Mouse (Mus musculus) CH12.LX (cell line): ENCODE data around the gene C1ql1. TPM values are rescaled to one million over a fixed set of nuclear protein-coding genes. Genes with fewer than 3 reads are reported as not detected.

Source experiments
- DNase-seq: peaks from one replicate; pipeline ENCODE4 v3.0.0-alpha.2; 2013; ENCODE audit errors: extremely low read depth
- H3K27ac ChIP-seq: 2 replicates; pipeline ENCODE4 v1.5.1; 2012; ENCODE audit warnings: low read depth, mild to moderate bottlenecking, control low read depth, moderate library complexity; ENCODE audit not compliant: insufficient read depth
- H3K27me3 ChIP-seq: replicated peaks from 2 replicates; pipeline ENCODE3; 2012; ENCODE audit warnings: inconsistent platforms
- H3K36me3 ChIP-seq, 2 experiments: replicated peaks in 1 of 2; 2 replicates each; pipeline versions ENCODE3 to v1.6.1; 2012; ENCODE audit warnings: inconsistent platforms in 1 of 2, low read length in 1 of 2, mild to moderate bottlenecking in 1 of 2, mixed read lengths in 1 of 2, moderate library complexity in 1 of 2; ENCODE audit not compliant: control insufficient read depth in 1 of 2, insufficient read depth in 1 of 2
- H3K4me1 ChIP-seq, 2 experiments: 2 replicates each; pipeline ENCODE4 v1.6.1; 2012; ENCODE audit warnings: inconsistent platforms in 1 of 2, moderate library complexity in 1 of 2; ENCODE audit not compliant: insufficient read depth in 2 of 2, control insufficient read depth in 1 of 2
- H3K4me2 ChIP-seq: 2 replicates; pipeline ENCODE4 v1.6.1; 2012; ENCODE audit warnings: low read depth, mild to moderate bottlenecking, control low read depth; ENCODE audit not compliant: poor library complexity, insufficient read depth, severe bottlenecking
- H3K4me3 ChIP-seq, 3 experiments: fragments of 150-350 bp in 1 of 3; sonication (generic) in 1 of 3; replicated peaks in 1 of 3; 2 replicates each; pipeline versions ENCODE3 to v1.5.1; 2011 to 2012; ENCODE audit warnings: low read depth in 2 of 3, low read length in 2 of 3, mild to moderate bottlenecking in 2 of 3, moderate library complexity in 2 of 3, control low read depth in 1 of 3, improper control_type of control experiment in 1 of 3, inconsistent platforms in 1 of 3, mixed read lengths in 1 of 3; ENCODE audit not compliant: poor library complexity in 1 of 3
- H3K79me2 ChIP-seq: replicated peaks from 2 replicates; pipeline ENCODE4 v1.6.1; 2012; ENCODE audit warnings: mild to moderate bottlenecking, moderate library complexity; ENCODE audit not compliant: control insufficient read depth, poor library complexity, insufficient read depth, severe bottlenecking; ENCODE audit errors: extremely low read depth
- H3K9ac ChIP-seq: 2 replicates; pipeline ENCODE4 v1.6.1; 2012; ENCODE audit warnings: low read depth, mild to moderate bottlenecking, control low read depth, moderate library complexity; ENCODE audit not compliant: insufficient read depth
- H3K9me3 ChIP-seq: replicated peaks from 2 replicates; pipeline ENCODE3; 2012; ENCODE audit warnings: low read length, inconsistent platforms, mixed read lengths
- BHLHE40 ChIP-seq: IDR thresholded peaks from 2 replicates; pipeline ENCODE4 v1.6.1; 2011; ENCODE audit warnings: mild to moderate bottlenecking, low read depth, low read length, improper control_type of control experiment
- CHD1 ChIP-seq: IDR thresholded peaks from 2 replicates; pipeline ENCODE4 v1.6.1; 2012; ENCODE audit warnings: low read depth, low read length, improper control_type of control experiment, inconsistent platforms
- CTCF ChIP-seq, 2 experiments: IDR thresholded peaks in 1 of 2; conservative IDR thresholded peaks in 1 of 2; 2 replicates each; pipeline ENCODE4 v1.5.1; 2011 to 2012; ENCODE audit warnings: low read depth in 2 of 2, low read length in 2 of 2, improper control_type of control experiment in 1 of 2, inconsistent platforms in 1 of 2, mild to moderate bottlenecking in 1 of 2, moderate library complexity in 1 of 2
- IRF4 ChIP-seq: IDR thresholded peaks from 2 replicates; pipeline ENCODE4 v1.6.1; 2014; ENCODE audit warnings: low read depth, mild to moderate bottlenecking, inconsistent platforms, low read length, improper control_type of control experiment
- MYC ChIP-seq: IDR thresholded peaks from 2 replicates; pipeline ENCODE4 v1.6.1; 2011; ENCODE audit warnings: low read depth, mild to moderate bottlenecking, improper control_type of control experiment, low read length
- NELFE ChIP-seq: IDR thresholded peaks from 2 replicates; pipeline ENCODE4 v1.6.1; 2011; ENCODE audit warnings: low read depth, low read length, improper control_type of control experiment
- POLR2A ChIP-seq: IDR thresholded peaks from 2 replicates; pipeline ENCODE4 v1.6.1; 2011; ENCODE audit warnings: low read depth, mild to moderate bottlenecking, improper control_type of control experiment, low read length
- POLR2AphosphoS2 ChIP-seq: IDR thresholded peaks from 2 replicates; pipeline ENCODE4 v1.6.1; 2011; ENCODE audit warnings: low read depth, low read length, improper control_type of control experiment
- TBP ChIP-seq: conservative IDR thresholded peaks from 2 replicates; pipeline ENCODE4 v1.6.1; 2011; ENCODE audit warnings: low read depth, low read length, improper control_type of control experiment
- UBTF ChIP-seq: IDR thresholded peaks from 2 replicates; pipeline ENCODE4 v1.6.1; 2012; ENCODE audit warnings: low read depth, mild to moderate bottlenecking, inconsistent platforms, low read length, improper control_type of control experiment, moderate library complexity
- USF1 ChIP-seq: IDR thresholded peaks from 2 replicates; pipeline ENCODE4 v1.6.1; 2014; ENCODE audit warnings: low read depth, mild to moderate bottlenecking, inconsistent platforms, low read length, improper control_type of control experiment
- ZKSCAN1 ChIP-seq: IDR thresholded peaks from 2 replicates; pipeline ENCODE4 v1.6.1; 2012; ENCODE audit warnings: low read depth, inconsistent platforms, low read length, improper control_type of control experiment, borderline replicate concordance
- ZMIZ1 ChIP-seq: IDR thresholded peaks from 2 replicates; pipeline ENCODE4 v1.6.1; 2012; ENCODE audit warnings: low read depth, mild to moderate bottlenecking, inconsistent platforms, low read length, improper control_type of control experiment
- ZNF384 ChIP-seq: IDR thresholded peaks from 2 replicates; pipeline ENCODE4 v1.6.1; 2012; ENCODE audit warnings: low read depth, low read length, improper control_type of control experiment, inconsistent platforms
- dilution Hi-C: fragments of 300-500 bp; cut with MboI; formaldehyde crosslinking; loops from 2 replicates; pipeline ENCODE4 v1.14.3; 2020; ENCODE audit warnings: low sequenced_read_pairs; ENCODE audit not compliant: extremely low pct_unique_long_range_greater_than_20kb, extremely low pct_ligation_motif_present
- in situ Hi-C: fragments of 300-500 bp; cut with MboI; formaldehyde crosslinking; loops from 3 replicates; pipeline ENCODE4 v1.14.3; 2019; ENCODE audit warnings: low sequenced_read_pairs, low pct_ligation_motif_present, low pct_unique_long_range_greater_than_20kb, mixed read lengths
- polyA plus RNA-seq: library from polyadenylated mRNA; unstranded; fragments of >175 nt; gene quantifications from 2 replicates; pipeline ENCODE4 v1.2.1, GENCODE M21; 2012; ENCODE audit warnings: low read depth; ENCODE audit not compliant: insufficient read length
- total RNA-seq, 2 experiments: library from RNA; depleted of rRNA; stranded (reverse); fragments of 300-350 nt in 1 of 2; fragments of >200 nt in 1 of 2; gene quantifications; 2 replicates each; pipeline ENCODE4 v1.2.3; 2012 to 2014

The C1ql1 gene
- total and polyA plus RNA-seq, 3 experiments, result not detected

DNA sequence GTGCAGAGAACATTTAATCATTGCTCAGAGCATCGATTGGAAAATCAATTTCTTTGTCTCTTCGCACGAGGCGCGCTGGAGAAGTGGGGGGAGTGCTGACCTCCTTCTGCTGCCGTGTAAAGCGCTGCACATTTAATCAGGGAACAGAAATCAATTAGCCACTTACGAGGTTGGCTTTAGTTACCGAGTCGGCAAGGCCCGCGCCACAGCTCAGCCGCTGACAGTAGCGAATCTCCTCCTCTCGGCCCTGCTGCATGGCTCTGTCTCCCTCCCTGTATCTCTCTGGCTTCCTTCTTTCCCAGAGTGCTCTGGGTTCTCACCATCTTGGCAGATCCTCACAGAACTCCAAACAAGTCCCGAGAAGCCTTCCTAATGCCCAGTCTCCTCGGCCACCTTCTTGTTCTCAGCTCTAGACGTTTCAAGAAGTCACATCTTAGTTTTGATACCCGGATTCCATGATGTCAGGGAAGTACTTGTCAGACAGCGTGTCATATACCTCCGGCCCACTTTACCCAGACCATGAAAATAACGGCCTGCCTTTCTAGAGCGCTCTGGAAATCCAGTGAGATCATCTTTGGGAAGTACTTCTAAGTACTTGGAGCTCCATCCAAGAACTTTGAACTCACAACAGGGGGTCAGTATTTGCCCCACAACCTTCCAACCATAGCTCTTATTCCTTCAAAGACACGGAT is 17.5 kb upstream of the C1ql1 start:
- Histone ChIP-seq H3K9me3 (no peaks in the 10 kb centered on the region), H3K9ac (no peak overlapping the region), H3K36me3 (no peaks in the 10 kb centered on the region), H3K4me3 (no peak overlapping the region), H3K4me2 (no peak overlapping the region), H3K4me1 (no peaks in the 10 kb centered on the region), H3K27ac (no peak overlapping the region), H3K79me2 (no peaks in the 10 kb centered on the region), H3K27me3 (peaks cover 82% of the 10 kb centered on the region)
- dilution Hi-C loops, result no loop called here
- in situ Hi-C loops, result no loop called here
- TF ChIP-seq CTCF (conservative IDR thresholded peaks at IDR 0.05 in 1 of 2, IDR thresholded peaks at IDR 0.05 in 1 of 2; ENCODE audit: low read depth in 2 of 2, low read length in 2 of 2) (no peak), USF1 (no peak)
- no peak for DNase-seq

DNA sequence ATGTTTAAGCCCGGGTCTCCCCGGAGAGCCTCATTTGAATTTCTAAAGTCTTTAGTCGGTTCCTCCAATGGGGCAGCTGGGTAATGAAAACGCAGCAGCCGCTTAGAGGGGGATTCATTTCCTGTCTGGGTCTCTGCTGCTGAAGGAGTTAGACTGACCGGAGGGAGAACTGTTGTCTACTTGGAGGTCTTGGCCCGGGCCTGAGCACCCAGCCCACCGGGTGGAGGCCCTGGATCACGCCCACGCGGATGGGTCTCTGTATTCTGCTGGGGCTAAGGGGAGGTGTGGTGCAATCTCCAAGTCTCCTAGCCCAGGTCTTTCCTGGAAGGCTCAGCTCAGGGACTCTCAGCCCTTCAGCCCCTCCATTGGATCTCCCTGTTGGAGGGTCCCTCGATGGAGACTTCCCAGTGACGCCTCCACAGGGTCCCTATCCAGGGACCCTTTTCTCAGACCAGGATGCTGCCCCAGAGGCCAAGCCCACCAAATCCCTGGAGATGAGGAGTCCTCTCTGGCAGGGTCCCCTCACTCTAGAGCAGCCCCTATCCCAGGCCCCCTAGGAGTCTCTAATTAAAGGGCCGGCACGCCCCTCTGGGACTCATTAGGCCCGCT is 16.9 kb upstream of the C1ql1 start:
- Histone ChIP-seq H3K36me3 (no peaks in the 10 kb centered on the region), H3K9me3 (no peaks in the 10 kb centered on the region), H3K9ac (no peak overlapping the region), H3K79me2 (no peaks in the 10 kb centered on the region), H3K27ac (no peak overlapping the region), H3K27me3 (peaks cover 79% of the 10 kb centered on the region), H3K4me3 (no peak overlapping the region), H3K4me2 (no peak overlapping the region), H3K4me1 (no peaks in the 10 kb centered on the region)
- in situ Hi-C loops (no loop called here), dilution Hi-C loops (no loop called here)
- no peak for DNase-seq
- TF ChIP-seq TBP (no peak), ZMIZ1 (no peak), UBTF (no peak), NELFE (no peak), POLR2AphosphoS2 (no peak), ZKSCAN1 (no peak), POLR2A (no peak), CHD1 (no peak), BHLHE40 (no peak)

DNA sequence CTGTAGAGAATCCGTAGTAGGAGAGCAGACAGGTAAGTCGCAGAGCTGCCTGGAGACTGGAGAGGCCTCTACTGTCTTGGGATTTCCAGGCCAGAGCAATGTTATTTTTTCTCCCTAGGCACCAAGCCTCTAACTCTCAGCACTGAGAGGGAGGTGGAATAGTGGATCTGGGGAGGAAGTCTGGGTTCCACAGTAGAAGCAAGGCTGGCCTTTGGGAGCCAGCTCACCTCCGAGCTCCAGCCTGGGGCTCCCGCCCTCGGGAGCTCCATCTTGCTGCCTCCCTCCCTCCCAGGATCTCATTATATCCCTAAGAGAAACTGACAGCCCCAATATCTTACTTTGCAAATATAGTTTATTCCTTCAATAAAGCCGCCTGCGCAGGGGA is 16.4 kb upstream of the C1ql1 start:
- Histone ChIP-seq H3K27me3 (peaks cover 79% of the 10 kb centered on the region), H3K4me2 (no peak overlapping the region), H3K9ac (no peak overlapping the region), H3K9me3 (no peaks in the 10 kb centered on the region), H3K36me3 (no peaks in the 10 kb centered on the region), H3K27ac (no peak overlapping the region), H3K4me3 (no peak overlapping the region), H3K79me2 (no peaks in the 10 kb centered on the region), H3K4me1 (no peaks in the 10 kb centered on the region)
- in situ Hi-C loops (no loop called here), dilution Hi-C loops (no loop called here)
- no peak for TF ChIP-seq IRF4
- no peak for TF ChIP-seq ZNF384
- TF ChIP-seq USF1, result no peak
- no peak for TF ChIP-seq MYC
- no peak for TF ChIP-seq UBTF
- DNase-seq, result no peak
